Mouse (Mus musculus) megakaryocyte, embryonic 14.5 days (primary cell): ENCODE results near the gene Tmem52b.

Source experiments
- FLI1 ChIP-seq: IDR thresholded peaks from 2 replicates; pipeline ENCODE4 v1.6.1; 2012; ENCODE audit warnings: low read length, inconsistent platforms, mixed read lengths
- GATA1 ChIP-seq: IDR thresholded peaks from 3 replicates; pipeline ENCODE4 v1.6.1; 2012; ENCODE audit warnings: mixed read lengths, low read length, inconsistent platforms, borderline replicate concordance

- TF ChIP-seq FLI1 (no peak), GATA1 (no peak)
These were observed 13.7 kb downstream of the Tmem52b start for GRCm38 (mm10) chr6:129526069-129526468.
